Mouse (Mus musculus): ENCODE data around the gene 4930438A08Rik. TPM values are rescaled to one million over a fixed set of nuclear protein-coding genes. Genes with fewer than 3 reads are reported as not detected.

The 4930438A08Rik gene
- polyA plus RNA-seq, 1 experiment from 2014 or later, result 0.16 TPM

GRCm38 (mm10) chr11:58316768-58317390 lies 42.3 kb downstream of the 4930438A08Rik start:
- peaks cover 7% of the 10 kb centered on the region; the same call in 1 of the 2 replicates for H3K36me3 ChIP-seq (ENCODE audit: insufficient read depth, low read length)
- no peaks in the 10 kb centered on the region for H3K9me3 ChIP-seq (ENCODE audit: low read length)
- no peak overlapping the region for H3K9ac ChIP-seq (replicated peaks; ENCODE audit: low read depth)
- no peak for ATAC-seq
- 71% methylated on average over 28 of the region's 28 CpGs for WGBS
- no peak for TF ChIP-seq EP300 (IDR thresholded peaks at IDR 0.05)
- TF ChIP-seq CTCF (IDR thresholded peaks at IDR 0.05), result no peak
- H3K4me2 ChIP-seq (replicated peaks; ENCODE audit: low read depth, low read length), result no peak overlapping the region
- no peak for DNase-seq (ENCODE audit: low spot score)
- H3K4me1 ChIP-seq (ENCODE audit: insufficient read depth, low read depth, low read length), result peaks cover 3% of the 10 kb centered on the region; the same call in 1 of the 2 replicates
- H3K4me3 ChIP-seq (ENCODE audit: low read depth, low read length), result no peak overlapping the region
- no peak overlapping the region for H3K27ac ChIP-seq (ENCODE audit: low read length)
- no peaks in the 10 kb centered on the region for H3K27me3 ChIP-seq (replicated peaks; ENCODE audit: insufficient read depth, low read length)

GRCm38 (mm10) chr11:58322824-58323569 lies 48.4 kb downstream of the 4930438A08Rik start:
- Histone ChIP-seq H3K27me3 (replicated peaks; ENCODE audit: insufficient read depth, low read length) (no peaks in the 10 kb centered on the region), H3K4me2 (replicated peaks; ENCODE audit: low read depth, low read length) (peak overlapping the region; percentile 77), H3K9ac (replicated peaks; ENCODE audit: low read depth) (peak overlapping the region; percentile 69), H3K4me1 (ENCODE audit: insufficient read depth, low read depth, low read length) (peaks cover 17% of the 10 kb centered on the region; the same call in 1 of the 2 replicates), H3K36me3 (ENCODE audit: insufficient read depth, low read length) (peaks cover 4% of the 10 kb centered on the region; the same call in 1 of the 2 replicates), H3K4me3 (ENCODE audit: low read depth, low read length) (peak overlapping the region; percentile 60), H3K9me3 (ENCODE audit: low read length) (no peaks in the 10 kb centered on the region), H3K27ac (ENCODE audit: low read length) (peak overlapping the region; percentile 96)
- under 1% methylated on average over 59 of the region's 63 CpGs for WGBS
- peak; percentile 99 for ATAC-seq
- DNase-seq (ENCODE audit: low spot score), result peak; percentile 99
- no peak for TF ChIP-seq EP300 (IDR thresholded peaks at IDR 0.05)
- TF ChIP-seq CTCF (IDR thresholded peaks at IDR 0.05), result peak; percentile 28

- Histone ChIP-seq H3K4me2 (replicated peaks; ENCODE audit: low read depth, low read length) (peak overlapping the region; percentile 77), H3K36me3 (ENCODE audit: insufficient read depth, low read length) (peaks cover 4% of the 10 kb centered on the region; the same call in 1 of the 2 replicates), H3K27ac (ENCODE audit: low read length) (peak overlapping the region; percentile 96), H3K27me3 (replicated peaks; ENCODE audit: insufficient read depth, low read length) (no peaks in the 10 kb centered on the region), H3K9ac (replicated peaks; ENCODE audit: low read depth) (peak overlapping the region; percentile 69), H3K4me1 (ENCODE audit: insufficient read depth, low read depth, low read length) (peaks cover 17% of the 10 kb centered on the region; the same call in 1 of the 2 replicates), H3K4me3 (ENCODE audit: low read depth, low read length) (peak overlapping the region; percentile 60), H3K9me3 (ENCODE audit: low read length) (no peaks in the 10 kb centered on the region)
- ATAC-seq, result no peak
- 6% methylated on average over 24 of the region's 24 CpGs for WGBS
- DNase-seq (ENCODE audit: low spot score), result peak; percentile 16
- TF ChIP-seq EP300 (IDR thresholded peaks at IDR 0.05) (no peak), CTCF (IDR thresholded peaks at IDR 0.05) (no peak)
Measured at GRCm38 (mm10) chr11:58323570-58324340, 49.2 kb downstream of the 4930438A08Rik start.

- no peak for ATAC-seq
- H3K4me3 ChIP-seq (ENCODE audit: low read depth, low read length), result no peak overlapping the region
- H3K4me1 ChIP-seq (ENCODE audit: insufficient read depth, low read depth, low read length), result peaks cover 17% of the 10 kb centered on the region; the same call in 1 of the 2 replicates
- no peak overlapping the region for H3K9ac ChIP-seq (replicated peaks; ENCODE audit: low read depth)
- no peak overlapping the region for H3K4me2 ChIP-seq (replicated peaks; ENCODE audit: low read depth, low read length)
- no peak overlapping the region for H3K27ac ChIP-seq (ENCODE audit: low read length)
- DNase-seq (ENCODE audit: low spot score), result no peak
- 0 out of 2 replicates have a peak, but pooled peaks cover 4% of the 10 kb centered on the region for H3K36me3 ChIP-seq (ENCODE audit: insufficient read depth, low read length)
- no peaks in the 10 kb centered on the region for H3K27me3 ChIP-seq (replicated peaks; ENCODE audit: insufficient read depth, low read length)
- TF ChIP-seq CTCF (IDR thresholded peaks at IDR 0.05) (no peak), EP300 (IDR thresholded peaks at IDR 0.05) (no peak)
- WGBS, result 79% methylated on average over 3 of the region's 3 CpGs
- no peaks in the 10 kb centered on the region for H3K9me3 ChIP-seq (ENCODE audit: low read length)
Measured at GRCm38 (mm10) chr11:58324614-58325229, 50.1 kb downstream of the 4930438A08Rik start.

DNA sequence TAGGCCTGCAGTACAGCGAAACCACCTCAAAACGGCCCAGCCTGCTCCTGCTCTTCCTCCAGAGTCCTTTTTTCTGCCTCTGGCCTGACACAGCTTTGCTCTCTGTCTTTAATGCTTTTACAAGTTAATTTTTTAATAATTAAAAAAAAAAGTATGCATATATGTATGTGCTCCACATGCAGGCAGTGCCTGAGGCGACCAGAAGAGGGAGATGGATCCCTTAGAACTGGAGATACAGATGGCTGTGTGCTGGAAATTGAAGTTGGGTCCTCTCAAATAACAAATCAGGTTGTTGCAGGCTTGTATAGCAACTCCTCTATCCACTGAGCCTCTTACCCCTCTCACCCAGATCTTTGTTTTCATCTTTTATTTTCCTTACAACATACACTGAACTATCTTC lies 52.2 kb downstream of the 4930438A08Rik start:
- WGBS, result 96% methylated on average over 3 of the region's 3 CpGs
- Histone ChIP-seq H3K4me2 (replicated peaks; ENCODE audit: low read depth, low read length) (no peak overlapping the region), H3K27ac (ENCODE audit: low read length) (no peak overlapping the region), H3K4me1 (ENCODE audit: insufficient read depth, low read depth, low read length) (peaks cover 21% of the 10 kb centered on the region; the same call in 1 of the 2 replicates), H3K36me3 (ENCODE audit: insufficient read depth, low read length) (0 out of 2 replicates have a peak, but pooled peaks cover 4% of the 10 kb centered on the region), H3K9me3 (ENCODE audit: low read length) (no peaks in the 10 kb centered on the region), H3K27me3 (replicated peaks; ENCODE audit: insufficient read depth, low read length) (no peaks in the 10 kb centered on the region), H3K9ac (replicated peaks; ENCODE audit: low read depth) (no peak overlapping the region), H3K4me3 (ENCODE audit: low read depth, low read length) (no peak overlapping the region)
- no peak for ATAC-seq
- no peak for DNase-seq (ENCODE audit: low spot score)
- TF ChIP-seq EP300 (IDR thresholded peaks at IDR 0.05) (no peak), CTCF (IDR thresholded peaks at IDR 0.05) (peak; percentile 31; the same call in 1 of the 2 replicates)
